Mouse (Mus musculus): ENCODE results near the gene Ndufb7.
A peak's percentile ranks its signal among the peaks of the same experiment; 100 is the strongest.
"Not testable (repeated sequence)": the region's sequence is repeated elsewhere in the genome, so short reads cannot be mapped to it uniquely, and the experiment has no call there.

The Ndufb7 gene

GRCm38 (mm10) chr8:83576516-83576895 is 10.0 kb downstream of the Ndufb7 start:
- DNase-seq: no peak

GRCm38 (mm10) chr8:83576921-83577320 is 10.4 kb downstream of the Ndufb7 start:
- DNase-seq: no peak

GRCm38 (mm10) chr8:83577384-83577791 is 10.9 kb downstream of the Ndufb7 start:
- no peak for DNase-seq

- peak in 1 of 2 experiments; percentile 0 for DNase-seq
These were observed 11.9 kb downstream of the Ndufb7 start for GRCm38 (mm10) chr8:83578131-83579055.

- no peak for DNase-seq
These were observed 13.2 kb downstream of the Ndufb7 start for GRCm38 (mm10) chr8:83579676-83580075.

- DNase-seq: peak in 1 of 2 experiments; percentile 0
These were observed 14.4 kb downstream of the Ndufb7 start for GRCm38 (mm10) chr8:83580826-83581225.

GRCm38 (mm10) chr8:83582226-83582625 is 15.8 kb downstream of the Ndufb7 start:
- DNase-seq: no peak

GRCm38 (mm10) chr8:83583236-83583635 is 16.8 kb downstream of the Ndufb7 start:
- DNase-seq: no peak

GRCm38 (mm10) chr8:83584771-83585170 is 18.3 kb downstream of the Ndufb7 start:
- no peak for DNase-seq

- no peak for DNase-seq
These were observed 18.9 kb downstream of the Ndufb7 start for GRCm38 (mm10) chr8:83585333-83585732.

- no peak for DNase-seq
These were observed 21.2 kb downstream of the Ndufb7 start for GRCm38 (mm10) chr8:83587644-83588043.

- DNase-seq: no peak
These were observed 22.4 kb downstream of the Ndufb7 start for GRCm38 (mm10) chr8:83588886-83589285.

- DNase-seq: no peak
These were observed 24.1 kb downstream of the Ndufb7 start for GRCm38 (mm10) chr8:83590488-83591023.

GRCm38 (mm10) chr8:83592682-83593081 is 26.2 kb downstream of the Ndufb7 start:
- DNase-seq: no peak

GRCm38 (mm10) chr8:83593325-83594166 is 27.1 kb downstream of the Ndufb7 start:
- DNase-seq: no peak

- DNase-seq: peak; percentile 94 to 97
These were observed 27.9 kb downstream of the Ndufb7 start for GRCm38 (mm10) chr8:83594167-83595049.

- DNase-seq: not testable (repeated sequence)
These were observed 28.5 kb downstream of the Ndufb7 start for GRCm38 (mm10) chr8:83595050-83595345.

GRCm38 (mm10) chr8:83596369-83596768 is 29.9 kb downstream of the Ndufb7 start:
- peak; percentile 36 to 41 for DNase-seq

- no peak for DNase-seq
These were observed 31.7 kb downstream of the Ndufb7 start for GRCm38 (mm10) chr8:83598146-83598545.

GRCm38 (mm10) chr8:83599814-83600213 is 33.3 kb downstream of the Ndufb7 start:
- no peak for DNase-seq

GRCm38 (mm10) chr8:83602650-83603029 is 36.2 kb downstream of the Ndufb7 start:
- no peak for DNase-seq

- peak; percentile 100 for DNase-seq
These were observed 41.4 kb downstream of the Ndufb7 start, which contains the start of the genes Tecr and Dnajb1 for GRCm38 (mm10) chr8:83607661-83608397. Gene Tecr, minus strand, starts transcription at chr8:83607971. Gene Dnajb1, plus strand, starts transcription at chr8:83608193.

Measured in thymus, postnatal 36 days (tissue).